Mouse (Mus musculus): ENCODE measurements around the gene Myd88. TPM values are rescaled to one million over a fixed set of nuclear protein-coding genes. Genes with fewer than 3 reads are reported as not detected.
A peak's percentile ranks its signal among the peaks of the same experiment; 100 is the strongest.

Myd88 gene
- polyA plus RNA-seq, 1 experiment from 2014 or later: 7.5 TPM

DNA sequence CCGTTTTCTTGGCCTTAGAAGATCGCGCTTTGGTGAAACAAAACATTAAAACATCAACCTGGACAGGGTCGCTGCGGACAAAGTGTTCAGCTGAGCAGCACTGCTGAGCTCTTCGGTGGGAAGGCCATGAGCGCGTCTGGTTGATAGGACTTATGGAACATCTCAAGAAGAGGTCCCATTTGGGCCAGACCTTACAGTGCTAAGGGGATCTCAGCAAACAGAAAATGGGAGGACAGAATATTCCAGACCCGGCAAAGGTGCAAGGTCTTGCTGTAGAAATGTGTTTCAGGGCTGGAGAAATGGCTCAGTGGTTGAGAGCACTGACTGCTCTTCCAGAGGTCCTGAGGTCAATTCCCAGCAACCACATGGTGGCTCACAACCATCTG lies 18.0 kb downstream of the Myd88 start:
- Histone ChIP-seq H3K4me3 (ENCODE audit: low read depth, low read length) (peak overlapping the region; percentile 90), H3K9ac (ENCODE audit: low read length) (peak overlapping the region; percentile 90), H3K4me2 (ENCODE audit: low read depth, low read length, severe bottlenecking) (peak overlapping the region; percentile 79), H3K27me3 (ENCODE audit: control insufficient read depth, insufficient read depth, low read length) (no peaks in the 10 kb centered on the region), H3K4me1 (replicated peaks; ENCODE audit: control insufficient read depth, insufficient read depth, low read length) (no peaks in the 10 kb centered on the region; the same call in 1 of the 2 replicates), H3K9me3 (ENCODE audit: control insufficient read depth, low read length) (no peaks in the 10 kb centered on the region), H3K27ac (ENCODE audit: low read depth, low read length) (peak overlapping the region; percentile 85), H3K36me3 (ENCODE audit: control insufficient read depth, insufficient read depth, low read length) (no peaks in the 10 kb centered on the region)
- ATAC-seq (replicated peaks; ENCODE audit: low FRiP score): peak; percentile 1; the same call in 1 of the 2 replicates
- 8% methylated on average over 9 of the region's 9 CpGs for WGBS
- no peak for DNase-seq (ENCODE audit: low spot score)

DNA sequence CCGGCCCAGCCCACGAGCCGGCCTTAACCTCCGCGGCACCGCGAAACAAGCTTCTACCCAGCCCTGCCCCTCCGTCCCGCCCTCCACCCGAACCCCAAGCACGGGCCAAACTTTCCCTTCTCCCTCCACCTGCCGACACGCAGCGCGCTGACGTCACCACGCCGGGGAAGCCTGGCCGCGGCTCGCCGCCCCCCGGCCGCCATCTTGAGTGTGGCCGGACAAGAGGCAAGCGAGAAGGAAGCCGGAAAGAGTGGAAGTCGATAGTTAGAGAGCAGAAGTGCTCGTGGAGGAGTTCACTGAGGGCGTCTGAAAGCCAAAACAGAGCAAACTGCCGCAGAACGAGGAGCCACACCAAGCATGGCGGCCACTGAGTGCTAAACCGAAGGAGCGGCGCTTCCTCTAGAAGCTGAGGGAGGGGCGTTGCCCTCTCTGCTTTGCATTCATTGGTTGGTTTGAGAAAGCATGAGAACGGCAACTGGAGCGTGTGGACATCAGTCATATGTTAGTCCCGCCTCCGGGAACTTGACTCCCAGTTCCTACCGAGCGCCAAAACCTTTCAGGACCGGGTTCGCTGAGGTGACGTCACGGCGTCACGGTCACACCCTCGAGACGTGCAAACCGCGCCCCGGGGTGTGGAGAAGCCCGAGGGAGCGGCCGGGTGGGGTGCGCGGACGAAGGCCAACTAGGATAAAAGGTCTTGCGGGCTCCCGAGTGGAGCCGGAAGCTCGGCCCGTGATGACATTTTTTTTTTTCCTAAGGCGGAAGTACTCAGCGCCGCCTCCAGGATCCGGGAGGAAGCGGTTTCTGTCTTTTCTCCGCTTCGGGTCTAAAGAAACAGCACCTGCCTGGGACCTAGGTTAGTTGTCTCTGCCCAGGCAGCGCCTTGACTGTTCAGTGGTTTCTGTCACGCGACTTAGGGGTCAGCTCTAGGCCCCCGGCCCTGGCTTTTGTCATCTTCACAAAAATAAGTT lies 18.6 kb downstream of the Myd88 start, which contains the start of gene Oxsr1:
Oxsr1 (minus strand) TSS at position 139 of the 971 bp plus-strand sequence.
- H3K4me1 ChIP-seq (replicated peaks; ENCODE audit: control insufficient read depth, insufficient read depth, low read length): no peaks in the 10 kb centered on the region; the same call in 1 of the 2 replicates
- H3K4me3 ChIP-seq (ENCODE audit: low read depth, low read length): peak within 1 kb of the TSS; percentile 90
- peak within 1 kb of the TSS; percentile 85 for H3K27ac ChIP-seq (ENCODE audit: low read depth, low read length)
- no peaks in the 10 kb centered on the region for H3K9me3 ChIP-seq (ENCODE audit: control insufficient read depth, low read length)
- peak within 1 kb of the TSS; percentile 98 for H3K4me2 ChIP-seq (ENCODE audit: low read depth, low read length, severe bottlenecking)
- WGBS: under 1% methylated on average over 76 of the region's 76 CpGs
- DNase-seq (ENCODE audit: low spot score) (peak; percentile 97), ATAC-seq (replicated peaks; ENCODE audit: low FRiP score) (peak; percentile 96)
- H3K36me3 ChIP-seq (ENCODE audit: control insufficient read depth, insufficient read depth, low read length): no peaks in the 10 kb centered on the region
- H3K9ac ChIP-seq (ENCODE audit: low read length): peak within 1 kb of the TSS; percentile 90
- H3K27me3 ChIP-seq (ENCODE audit: control insufficient read depth, insufficient read depth, low read length): no peaks in the 10 kb centered on the region

DNA sequence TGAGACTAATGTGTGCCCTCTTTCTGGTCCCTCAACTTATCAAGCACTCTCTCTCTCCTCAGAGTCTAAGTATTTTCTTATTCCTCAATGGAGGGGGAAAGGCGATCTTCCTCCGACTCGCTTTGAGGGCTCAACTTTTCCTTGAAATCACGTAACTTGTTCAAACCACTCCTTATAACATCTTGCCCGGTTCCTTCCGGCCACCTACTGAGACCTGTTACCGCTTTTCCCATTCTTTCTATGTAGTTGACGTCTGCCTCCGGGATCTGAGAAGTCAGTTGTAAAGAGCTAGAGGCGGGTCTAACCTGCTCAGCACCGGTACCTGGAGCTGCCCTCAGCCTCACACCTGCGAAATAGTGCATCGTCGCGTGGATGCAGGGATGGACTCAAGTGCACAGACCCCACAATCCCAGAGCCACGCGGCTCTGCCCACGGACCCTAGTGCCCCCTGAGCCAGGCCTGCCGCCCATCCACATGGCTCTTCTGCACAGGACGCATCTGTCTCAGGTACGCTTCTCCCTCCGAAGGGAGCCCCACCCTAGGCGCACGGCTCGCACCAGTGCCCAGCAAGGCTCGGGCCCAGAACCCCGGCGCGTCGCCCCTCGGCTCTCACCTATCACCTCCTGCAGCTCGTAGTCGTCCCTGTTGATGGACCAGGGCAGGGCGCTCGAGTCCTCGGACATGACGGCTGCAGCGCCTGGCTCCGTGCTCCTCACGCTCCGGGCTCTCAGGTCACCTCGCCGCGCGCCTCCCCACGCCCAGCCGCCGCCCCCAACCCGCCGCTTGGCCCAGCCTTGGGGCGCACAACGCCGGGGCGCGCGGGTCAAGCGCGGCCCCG lies 19.6 kb downstream of the Myd88 start:
- no peaks in the 10 kb centered on the region for H3K9me3 ChIP-seq (ENCODE audit: control insufficient read depth, low read length)
- ATAC-seq (replicated peaks; ENCODE audit: low FRiP score) (peak; percentile 38; the same call in 1 of the 2 replicates), DNase-seq (ENCODE audit: low spot score) (no peak)
- H3K36me3 ChIP-seq (ENCODE audit: control insufficient read depth, insufficient read depth, low read length): no peaks in the 10 kb centered on the region
- H3K9ac ChIP-seq (ENCODE audit: low read length): peak overlapping the region; percentile 90
- WGBS: under 1% methylated on average over 57 of the region's 59 CpGs
- peak overlapping the region; percentile 98 for H3K4me2 ChIP-seq (ENCODE audit: low read depth, low read length, severe bottlenecking)
- peak overlapping the region; percentile 85 for H3K27ac ChIP-seq (ENCODE audit: low read depth, low read length)
- no peaks in the 10 kb centered on the region; the same call in 1 of the 2 replicates for H3K4me1 ChIP-seq (replicated peaks; ENCODE audit: control insufficient read depth, insufficient read depth, low read length)
- peak overlapping the region; percentile 90 for H3K4me3 ChIP-seq (ENCODE audit: low read depth, low read length)
- no peaks in the 10 kb centered on the region for H3K27me3 ChIP-seq (ENCODE audit: control insufficient read depth, insufficient read depth, low read length)

DNA sequence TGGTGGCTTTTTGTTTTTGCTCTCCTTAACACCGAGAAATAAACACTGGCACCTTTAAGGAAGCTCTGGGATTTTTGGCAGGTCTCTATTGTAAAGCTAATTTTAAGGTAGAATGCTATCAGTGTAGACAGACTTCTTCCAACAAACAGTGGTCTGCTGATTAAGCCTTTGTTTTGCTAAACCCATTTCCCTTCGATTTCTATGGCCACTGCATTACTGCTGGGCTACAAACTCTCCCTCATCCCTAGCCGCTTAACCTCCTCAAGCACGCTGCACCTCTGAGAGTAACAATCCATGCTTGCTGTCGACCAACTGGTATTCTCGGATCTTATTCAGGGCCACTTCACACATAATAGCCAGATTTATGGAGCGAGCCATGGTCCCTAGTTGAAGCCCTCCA lies 20.3 kb downstream of the Myd88 start:
- no peak for DNase-seq (ENCODE audit: low spot score)
- peak overlapping the region; percentile 98 for H3K4me2 ChIP-seq (ENCODE audit: low read depth, low read length, severe bottlenecking)
- H3K27ac ChIP-seq (ENCODE audit: low read depth, low read length): no peak overlapping the region
- H3K36me3 ChIP-seq (ENCODE audit: control insufficient read depth, insufficient read depth, low read length): no peaks in the 10 kb centered on the region
- 10% methylated on average over 7 of the region's 7 CpGs for WGBS
- H3K4me1 ChIP-seq (replicated peaks; ENCODE audit: control insufficient read depth, insufficient read depth, low read length): no peaks in the 10 kb centered on the region; the same call in 1 of the 2 replicates
- peak overlapping the region; percentile 90 for H3K4me3 ChIP-seq (ENCODE audit: low read depth, low read length)
- peak overlapping the region; percentile 90 for H3K9ac ChIP-seq (ENCODE audit: low read length)
- H3K9me3 ChIP-seq (ENCODE audit: control insufficient read depth, low read length): no peaks in the 10 kb centered on the region
- no peaks in the 10 kb centered on the region for H3K27me3 ChIP-seq (ENCODE audit: control insufficient read depth, insufficient read depth, low read length)
- no peak for ATAC-seq (replicated peaks; ENCODE audit: low FRiP score)

DNA sequence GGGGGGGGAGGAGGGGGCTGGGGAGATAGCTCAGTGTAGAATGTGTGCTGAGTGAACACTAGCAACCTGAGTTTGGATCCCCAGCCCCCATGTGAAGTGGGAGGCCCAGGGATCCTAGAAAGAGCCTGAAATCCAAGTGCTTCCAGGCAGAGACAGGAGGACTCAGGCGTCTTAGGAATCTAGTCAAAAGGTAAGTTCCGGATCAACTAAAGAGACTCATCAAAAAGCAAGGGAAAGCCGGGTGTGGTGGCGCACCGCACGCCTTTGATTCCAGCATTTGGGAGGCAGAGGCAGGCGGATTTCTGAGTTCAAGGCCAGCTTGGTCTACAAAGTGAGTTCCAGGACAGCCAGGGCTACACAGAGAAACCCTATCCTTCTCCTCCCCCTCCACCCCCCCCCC lies 20.8 kb downstream of the Myd88 start:
- H3K27me3 ChIP-seq (ENCODE audit: control insufficient read depth, insufficient read depth, low read length): no peaks in the 10 kb centered on the region
- H3K9ac ChIP-seq (ENCODE audit: low read length): no peak overlapping the region
- H3K4me1 ChIP-seq (replicated peaks; ENCODE audit: control insufficient read depth, insufficient read depth, low read length): no peaks in the 10 kb centered on the region; the same call in 1 of the 2 replicates
- WGBS: 81% methylated on average over 7 of the region's 7 CpGs
- no peaks in the 10 kb centered on the region for H3K9me3 ChIP-seq (ENCODE audit: control insufficient read depth, low read length)
- ATAC-seq (replicated peaks; ENCODE audit: low FRiP score) (no peak), DNase-seq (ENCODE audit: low spot score) (no peak)
- H3K4me3 ChIP-seq (ENCODE audit: low read depth, low read length): no peak overlapping the region; the same call in 1 of the 2 replicates
- no peak overlapping the region for H3K27ac ChIP-seq (ENCODE audit: low read depth, low read length)
- peak overlapping the region; percentile 18; the same call in 1 of the 2 replicates for H3K4me2 ChIP-seq (ENCODE audit: low read depth, low read length, severe bottlenecking)
- no peaks in the 10 kb centered on the region for H3K36me3 ChIP-seq (ENCODE audit: control insufficient read depth, insufficient read depth, low read length)

DNA sequence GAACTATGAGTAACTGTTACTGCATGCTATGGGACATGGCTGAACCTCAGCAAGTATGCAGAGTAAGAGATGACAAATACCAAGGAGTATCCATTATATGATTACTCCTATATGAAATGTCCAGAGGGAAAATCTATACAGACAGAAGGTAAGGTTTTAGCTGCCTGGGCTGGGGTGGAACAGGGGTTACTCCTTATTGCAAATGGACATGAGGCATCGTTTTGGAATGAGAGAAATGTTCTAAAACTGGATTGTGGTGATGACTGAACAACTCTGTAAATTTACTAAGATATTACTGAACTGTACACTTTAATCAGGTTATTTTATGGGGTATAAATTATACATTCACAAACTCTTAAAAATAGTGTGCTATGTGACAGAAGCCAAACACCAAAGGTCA lies 22.3 kb downstream of the Myd88 start:
- no peak for ATAC-seq (replicated peaks; ENCODE audit: low FRiP score)
- H3K9me3 ChIP-seq (ENCODE audit: control insufficient read depth, low read length): no peaks in the 10 kb centered on the region
- no peak overlapping the region for H3K4me3 ChIP-seq (ENCODE audit: low read depth, low read length)
- DNase-seq (ENCODE audit: low spot score): no peak
- no peak overlapping the region for H3K27ac ChIP-seq (ENCODE audit: low read depth, low read length)
- no peaks in the 10 kb centered on the region for H3K36me3 ChIP-seq (ENCODE audit: control insufficient read depth, insufficient read depth, low read length)
- H3K4me1 ChIP-seq (replicated peaks; ENCODE audit: control insufficient read depth, insufficient read depth, low read length): no peaks in the 10 kb centered on the region; the same call in 1 of the 2 replicates
- H3K9ac ChIP-seq (ENCODE audit: low read length): no peak overlapping the region
- no peak overlapping the region for H3K4me2 ChIP-seq (ENCODE audit: low read depth, low read length, severe bottlenecking)
- 86% methylated on average over 1 of the region's 1 CpGs for WGBS
- H3K27me3 ChIP-seq (ENCODE audit: control insufficient read depth, insufficient read depth, low read length): no peaks in the 10 kb centered on the region

DNA sequence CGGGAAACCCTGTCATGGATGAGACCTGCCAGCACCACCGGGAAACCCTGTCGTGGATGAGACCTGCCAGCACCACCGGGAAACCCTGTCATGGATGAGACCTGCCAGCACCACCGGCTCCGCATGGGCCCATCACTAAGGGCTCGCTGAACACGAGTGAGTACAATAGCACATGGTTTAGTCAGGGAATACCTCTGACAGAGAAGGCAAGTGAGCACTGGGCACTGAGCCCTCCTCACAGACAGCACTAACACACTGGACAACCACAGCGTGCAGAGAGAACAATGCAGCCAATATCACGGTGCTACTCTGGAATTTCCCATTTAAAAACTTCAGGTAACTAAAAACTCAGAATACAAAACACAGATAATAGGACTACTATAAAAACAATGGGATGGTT lies 28.1 kb downstream of the Myd88 start:
- Histone ChIP-seq H3K27me3 (ENCODE audit: control insufficient read depth, insufficient read depth, low read length) (no peaks in the 10 kb centered on the region), H3K27ac (ENCODE audit: low read depth, low read length) (no peak overlapping the region), H3K4me2 (ENCODE audit: low read depth, low read length, severe bottlenecking) (no peak overlapping the region), H3K4me3 (ENCODE audit: low read depth, low read length) (no peak overlapping the region), H3K36me3 (ENCODE audit: control insufficient read depth, insufficient read depth, low read length) (no peaks in the 10 kb centered on the region), H3K9ac (ENCODE audit: low read length) (no peak overlapping the region), H3K4me1 (replicated peaks; ENCODE audit: control insufficient read depth, insufficient read depth, low read length) (no peaks in the 10 kb centered on the region), H3K9me3 (ENCODE audit: control insufficient read depth, low read length) (no peaks in the 10 kb centered on the region)
- ATAC-seq (replicated peaks; ENCODE audit: low FRiP score) (no peak), DNase-seq (ENCODE audit: low spot score) (no peak)
- 90% methylated on average over 10 of the region's 10 CpGs for WGBS

DNA sequence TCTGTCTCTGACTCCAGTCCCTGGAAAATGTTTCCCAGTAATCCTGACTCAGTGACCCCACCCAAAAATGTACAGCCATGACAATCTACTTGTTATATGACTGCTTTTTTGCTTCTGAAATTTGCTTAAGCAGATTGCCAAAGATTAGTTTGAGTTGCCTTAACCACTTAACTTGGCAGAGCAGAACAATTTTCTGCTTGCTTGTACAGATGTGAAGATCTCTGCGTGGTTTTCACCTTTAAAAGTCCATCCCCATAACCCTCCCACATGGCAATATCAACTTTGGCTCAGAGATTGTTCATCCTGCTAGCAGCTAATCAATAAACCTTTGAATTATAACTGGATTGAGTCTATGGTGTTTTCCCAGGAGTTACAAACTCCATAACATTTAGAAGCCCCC lies 32.1 kb downstream of the Myd88 start:
- H3K9ac ChIP-seq (ENCODE audit: low read length): no peak overlapping the region
- H3K27ac ChIP-seq (ENCODE audit: low read depth, low read length): no peak overlapping the region
- no peaks in the 10 kb centered on the region for H3K27me3 ChIP-seq (ENCODE audit: control insufficient read depth, insufficient read depth, low read length)
- H3K9me3 ChIP-seq (ENCODE audit: control insufficient read depth, low read length): no peaks in the 10 kb centered on the region
- no peaks in the 10 kb centered on the region for H3K4me1 ChIP-seq (replicated peaks; ENCODE audit: control insufficient read depth, insufficient read depth, low read length)
- H3K36me3 ChIP-seq (ENCODE audit: control insufficient read depth, insufficient read depth, low read length): no peaks in the 10 kb centered on the region
- ATAC-seq (replicated peaks; ENCODE audit: low FRiP score) (no peak), DNase-seq (ENCODE audit: low spot score) (no peak)
- H3K4me2 ChIP-seq (ENCODE audit: low read depth, low read length, severe bottlenecking): no peak overlapping the region
- no peak overlapping the region for H3K4me3 ChIP-seq (ENCODE audit: low read depth, low read length)
- 93% methylated on average over 1 of the region's 1 CpGs for WGBS

Data from forebrain, embryonic 11.5 days (tissue).